Mouse (Mus musculus): ENCODE measurements around the gene Dlgap3.

The Dlgap3 gene

DNA sequence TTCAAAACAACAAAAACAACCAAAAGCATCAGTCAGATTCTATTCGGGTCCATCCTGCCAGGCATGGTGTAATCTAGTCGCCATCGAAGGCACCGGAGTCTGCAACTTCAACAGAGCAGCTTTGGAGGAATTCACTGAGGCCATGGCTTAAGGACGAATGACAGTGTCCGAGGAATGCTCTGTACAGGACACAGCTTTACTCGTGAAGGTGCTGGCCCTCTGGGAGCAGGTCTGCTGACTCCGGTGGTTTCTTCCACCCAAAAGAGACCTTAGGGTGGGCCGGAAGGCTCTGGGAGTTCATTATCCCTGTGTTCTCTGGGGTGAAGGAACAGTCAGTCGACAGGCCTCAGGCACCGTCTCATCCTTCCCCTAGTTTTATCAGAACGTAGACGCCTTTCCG, 92.6 kb downstream of the Dlgap3 start:
- DNase-seq (ENCODE audit: low spot score): no peak

DNA sequence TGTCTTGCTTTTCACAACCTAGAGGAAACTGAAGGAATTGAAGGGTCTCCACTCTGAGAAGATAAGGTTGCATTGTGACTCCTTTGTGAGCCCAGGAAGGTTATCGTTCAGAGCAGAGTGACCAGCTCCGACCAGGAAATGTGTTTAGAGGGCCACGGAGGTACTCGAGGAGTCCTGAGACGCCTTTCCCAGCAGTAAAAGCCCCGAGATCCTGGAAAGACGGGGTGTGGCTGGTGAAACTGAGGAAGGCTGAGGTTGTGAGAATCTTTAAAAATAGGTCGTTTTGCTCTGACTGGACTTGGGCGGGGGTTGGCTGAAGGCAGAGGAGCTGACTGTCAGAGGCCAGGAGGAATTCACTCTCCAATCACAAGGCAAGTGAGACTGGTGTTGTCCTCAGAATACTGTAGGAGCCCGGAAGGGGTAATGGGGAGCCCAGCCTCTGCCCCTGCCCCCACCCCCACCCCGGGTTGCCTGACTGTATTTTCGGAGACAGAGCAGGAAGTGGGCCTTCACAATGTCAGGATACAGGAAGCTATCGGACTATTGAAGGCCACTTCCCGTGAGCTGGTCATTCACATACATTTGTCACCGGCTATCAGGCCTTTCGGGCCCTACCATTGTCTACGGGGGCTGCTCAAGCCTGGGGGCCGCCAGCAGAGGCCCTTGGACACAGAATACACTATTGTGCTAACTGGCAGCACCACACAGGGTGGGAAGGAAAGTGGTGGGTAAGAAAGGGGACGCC, 94.6 kb downstream of the Dlgap3 start:
- DNase-seq (ENCODE audit: low spot score): no peak

DNA sequence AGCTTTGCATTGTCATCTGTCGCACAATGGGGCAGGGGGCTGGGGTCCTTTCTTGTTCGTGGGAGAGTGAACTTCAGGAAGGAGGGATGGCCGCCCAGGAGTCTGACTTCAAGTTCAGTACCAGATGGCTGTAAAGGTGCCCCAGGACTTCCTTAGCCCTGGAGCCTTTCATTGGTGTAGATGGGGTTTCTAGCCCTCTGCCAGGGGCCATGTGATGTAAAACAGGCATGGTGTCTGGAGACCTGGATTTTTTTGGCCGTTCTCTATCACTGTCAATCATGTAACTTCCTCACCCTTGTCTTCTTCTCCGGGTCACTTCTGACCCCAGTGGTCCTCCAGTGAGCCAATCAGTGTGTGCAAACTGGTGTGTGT, 95.2 kb downstream of the Dlgap3 start:
- DNase-seq (ENCODE audit: low spot score): no peak

DNA sequence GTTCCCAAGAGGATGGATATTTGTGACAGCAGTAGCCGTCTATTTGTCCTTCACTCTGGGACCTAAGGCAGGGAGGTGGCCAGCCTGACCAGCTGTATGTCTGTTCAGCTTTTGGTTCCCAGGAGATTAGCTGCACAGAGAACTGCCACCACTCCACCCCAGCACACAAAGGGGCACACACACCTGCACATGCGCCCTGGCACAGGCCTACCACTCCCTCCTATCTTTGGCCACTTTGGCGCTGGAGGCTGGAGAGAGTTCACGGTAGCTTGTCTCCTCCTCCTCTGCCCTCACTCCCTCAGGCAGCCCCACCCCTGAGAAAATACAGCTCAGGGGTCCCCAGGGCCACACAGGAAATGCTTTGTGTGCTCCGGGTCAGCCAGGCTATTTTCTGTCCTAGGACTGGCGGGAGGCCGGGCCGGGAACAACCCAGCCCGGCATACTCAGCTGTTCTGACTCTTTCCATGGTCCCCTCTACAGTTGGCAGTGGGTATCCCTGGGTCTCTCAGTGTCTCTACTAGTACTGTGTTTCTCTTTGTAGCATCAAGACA, 109.5 kb downstream of the Dlgap3 start:
- DNase-seq (ENCODE audit: low spot score): no peak

DNA sequence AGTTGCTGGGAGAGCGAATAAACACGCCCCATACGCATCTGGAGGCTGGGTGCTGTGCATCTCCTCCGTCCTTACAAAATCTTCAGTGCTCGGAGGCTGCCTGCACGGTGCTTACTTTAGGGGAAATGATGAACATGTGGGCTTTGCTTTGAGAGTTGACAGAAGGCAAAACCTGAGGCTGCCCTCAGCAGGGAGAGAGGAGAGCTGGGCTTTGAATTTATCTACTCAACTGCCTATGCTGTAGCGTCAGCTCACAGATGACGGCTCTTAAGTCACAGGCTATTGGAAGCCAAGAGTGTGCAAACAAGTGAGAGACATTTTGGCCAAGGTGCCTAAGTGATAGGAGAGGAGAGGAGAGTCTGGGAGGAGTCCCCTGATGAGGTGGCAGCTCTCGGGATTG, 110.2 kb downstream of the Dlgap3 start:
- no peak for DNase-seq (ENCODE audit: low spot score)
